Mouse (Mus musculus): Measurements from ENCODE around the gene Atp10a.
"Not testable (repeated sequence)": the region's sequence is repeated elsewhere in the genome, so short reads cannot be mapped to it uniquely, and the experiment has no call there.

Gene Atp10a

DNA sequence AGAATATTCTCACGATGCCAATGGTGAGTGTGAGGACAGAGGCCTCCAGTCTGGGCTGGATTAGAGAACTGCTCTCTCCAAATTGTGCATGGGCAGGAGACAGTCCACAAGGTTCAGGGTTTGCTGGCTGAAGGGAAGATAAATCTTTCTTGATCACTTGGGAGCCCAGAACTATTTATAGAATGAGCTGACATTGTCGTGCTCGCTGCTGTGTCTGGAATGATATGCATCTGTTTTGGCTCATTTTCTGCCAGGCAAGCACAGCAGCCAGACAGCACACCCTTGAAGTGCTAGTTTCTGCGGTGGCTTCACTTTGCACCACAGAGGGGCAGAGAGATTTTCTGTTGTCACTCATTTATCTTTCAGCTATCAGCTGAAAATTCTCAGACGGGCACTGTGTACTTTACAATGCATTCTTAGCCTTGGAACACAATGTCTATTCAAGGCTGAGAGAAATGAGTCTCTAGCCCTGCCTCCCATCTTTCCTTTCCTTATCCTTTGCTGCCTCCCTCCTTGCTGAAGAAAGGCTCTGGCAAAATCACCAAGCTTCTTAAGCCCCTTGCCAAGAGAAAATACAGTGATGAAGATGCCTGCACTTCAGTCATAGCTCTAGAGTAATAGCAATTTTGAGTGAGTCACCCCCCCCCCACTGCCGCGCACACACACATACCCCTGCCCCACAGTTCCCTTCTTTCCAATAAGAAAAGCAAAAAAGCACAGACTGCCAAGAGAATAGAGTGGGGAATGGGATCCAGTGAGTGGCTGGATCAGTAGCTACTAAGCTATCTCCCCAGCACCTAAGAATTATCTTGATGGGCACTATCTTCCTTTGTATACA, 132.7 kb downstream of the Atp10a start:
- no peak for DNase-seq (ENCODE audit: low read depth)

GRCm38 (mm10) chr7:58797281-58797680, 141.3 kb downstream of the Atp10a start:
- DNase-seq (ENCODE audit: low read depth): no peak

DNA sequence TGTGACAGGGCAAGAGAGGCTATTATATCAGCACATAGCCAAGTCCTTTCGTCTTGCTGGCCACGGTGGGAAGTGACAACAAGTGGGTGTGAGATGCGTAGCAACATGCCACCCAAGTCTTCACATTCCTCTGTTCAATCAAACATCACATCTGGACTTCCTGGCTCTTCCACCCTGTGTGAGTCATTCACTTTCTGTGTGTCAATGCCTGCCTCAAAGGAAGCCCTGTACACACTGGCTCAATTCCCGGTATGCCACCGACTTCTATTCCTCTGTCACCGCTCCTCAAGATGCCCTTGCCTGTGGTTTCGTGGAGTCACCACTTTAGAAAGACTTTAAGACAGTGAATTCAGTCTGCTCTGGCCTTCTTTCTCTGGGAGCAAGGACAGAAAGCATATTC, 144.9 kb downstream of the Atp10a start:
- DNase-seq (ENCODE audit: low read depth): no peak

DNA sequence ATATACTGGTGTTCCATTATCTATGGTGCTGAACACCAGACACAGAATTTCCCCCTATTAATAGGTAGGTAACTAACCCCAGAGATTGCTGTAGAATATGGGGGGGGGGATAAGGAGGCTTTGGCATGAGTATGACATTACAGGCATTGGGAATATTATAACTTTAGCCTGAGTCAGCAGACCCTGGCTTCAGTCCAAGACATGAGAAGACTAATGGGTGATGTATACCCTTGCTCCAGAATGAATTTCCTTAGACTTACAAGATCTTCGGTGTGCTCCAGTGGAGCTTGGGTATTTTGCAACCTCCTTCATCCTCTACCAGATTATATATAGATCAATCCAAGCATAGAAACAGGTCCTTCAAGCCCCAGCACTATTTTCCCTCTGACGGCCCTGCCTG, 145.8 kb downstream of the Atp10a start:
- no peak for DNase-seq (ENCODE audit: low read depth)

DNA sequence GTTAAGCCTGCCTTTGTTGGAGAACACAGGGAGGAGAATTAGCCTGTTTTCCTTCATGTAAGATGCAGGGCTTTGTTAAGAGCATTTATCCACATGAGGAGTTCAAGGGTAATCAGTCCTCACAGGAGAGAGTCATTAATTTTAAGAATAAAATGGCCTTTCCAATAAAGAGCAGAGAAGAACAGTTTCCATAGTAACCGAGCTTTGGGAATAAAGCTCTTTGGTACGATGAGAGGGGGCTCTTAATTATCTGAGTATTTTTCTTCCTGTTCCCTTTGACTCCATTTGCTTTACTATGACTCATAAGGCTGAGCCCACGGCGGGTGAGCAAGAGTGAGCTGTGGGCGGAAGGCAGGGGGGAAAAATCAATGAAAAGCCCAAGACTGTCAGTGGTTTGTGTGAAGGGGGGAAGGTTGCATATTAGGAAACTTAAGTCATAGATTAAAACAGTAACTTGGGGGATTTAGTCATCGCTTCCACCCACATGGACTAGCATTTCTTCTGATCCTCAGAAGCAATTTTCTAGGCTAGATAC, 166.2 kb downstream of the Atp10a start:
- DNase-seq (ENCODE audit: low read depth): no peak

GRCm38 (mm10) chr7:58824686-58825085, 168.7 kb downstream of the Atp10a start:
- no peak for DNase-seq (ENCODE audit: low read depth)

DNA sequence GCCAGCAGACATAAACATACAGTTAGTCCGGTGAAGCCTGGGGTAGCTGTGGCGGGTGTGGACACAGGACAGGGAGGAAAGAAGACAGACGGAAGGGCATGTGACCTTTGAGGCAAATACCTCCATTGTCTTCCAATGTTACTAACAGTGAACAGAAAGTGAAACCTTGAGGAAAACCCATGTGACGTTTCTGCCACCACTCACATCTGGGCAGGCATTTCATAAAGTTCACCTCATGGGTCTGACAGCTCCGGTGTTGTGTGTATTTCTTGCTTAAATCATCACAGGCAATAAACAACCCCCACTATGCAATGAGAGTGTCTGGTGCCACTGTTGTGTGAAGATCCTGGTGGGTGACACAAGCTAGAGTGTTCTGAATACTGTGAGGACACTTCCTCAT, 173.1 kb downstream of the Atp10a start:
- DNase-seq (ENCODE audit: low read depth): no peak

GRCm38 (mm10) chr7:58836855-58837606, 181.1 kb downstream of the Atp10a start:
- not testable (repeated sequence) for DNase-seq (ENCODE audit: low read depth)

- no peak for DNase-seq (ENCODE audit: low read depth)
Measured at GRCm38 (mm10) chr7:58840367-58840766, 184.4 kb downstream of the Atp10a start.

GRCm38 (mm10) chr7:58841066-58841465, 185.1 kb downstream of the Atp10a start:
- DNase-seq (ENCODE audit: low read depth): no peak

GRCm38 (mm10) chr7:58842818-58843217, 186.9 kb downstream of the Atp10a start:
- DNase-seq (ENCODE audit: low read depth): no peak

DNA sequence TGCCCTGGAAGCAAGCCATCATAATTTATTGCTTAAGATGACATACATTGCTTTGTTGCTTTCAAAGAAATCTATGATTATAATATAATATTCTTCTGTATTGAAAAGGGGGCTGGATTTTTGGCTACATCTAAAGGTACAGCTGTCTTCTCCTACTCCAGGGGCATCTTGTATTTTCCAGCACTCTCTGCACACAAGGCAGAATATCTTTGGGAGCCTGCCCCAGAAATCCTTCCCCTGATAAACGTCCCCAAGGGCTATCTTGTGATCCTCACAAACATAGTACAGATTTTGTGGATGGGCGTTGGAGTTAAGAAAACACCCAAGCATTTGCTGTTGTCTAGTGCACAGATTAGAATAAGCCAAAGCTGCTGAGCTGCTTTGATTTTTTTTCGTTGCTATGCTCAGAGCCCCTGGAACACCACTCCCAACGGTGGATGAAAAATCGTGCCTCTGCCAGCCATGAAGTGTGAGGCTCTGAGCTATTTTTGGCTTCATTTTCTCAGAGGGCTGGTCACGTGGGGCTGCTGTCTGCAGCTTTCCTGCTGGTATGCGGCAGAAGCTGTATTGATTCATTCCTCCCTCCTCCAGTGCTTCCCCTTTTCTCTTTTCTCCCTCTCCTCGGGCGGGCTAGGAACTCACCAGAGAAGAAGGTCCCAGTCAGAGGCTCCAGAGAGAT, 187.9 kb downstream of the Atp10a start:
- DNase-seq (ENCODE audit: low read depth): peak; percentile 62

DNA sequence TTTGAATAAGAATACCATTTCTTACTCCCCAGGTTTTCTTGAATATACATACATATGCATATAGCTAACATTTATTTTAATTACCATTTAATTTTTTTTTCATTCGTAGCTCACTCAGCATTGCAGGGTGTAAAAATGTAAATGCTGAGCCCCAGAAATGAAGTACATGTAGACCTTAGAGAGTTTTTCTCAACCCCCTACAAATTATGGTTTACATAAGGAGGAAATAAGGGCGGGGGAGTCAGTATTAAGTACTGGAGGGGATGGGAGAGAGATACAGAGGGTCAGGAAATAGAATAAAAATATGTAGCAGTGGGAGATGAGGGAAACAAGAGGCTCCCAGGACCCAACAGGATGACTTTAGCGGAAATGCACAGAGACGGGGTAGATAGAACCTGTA, 188.5 kb downstream of the Atp10a start:
- DNase-seq (ENCODE audit: low read depth): no peak

GRCm38 (mm10) chr7:58858921-58859320, 203.0 kb downstream of the Atp10a start:
- DNase-seq (ENCODE audit: low read depth): no peak

DNA sequence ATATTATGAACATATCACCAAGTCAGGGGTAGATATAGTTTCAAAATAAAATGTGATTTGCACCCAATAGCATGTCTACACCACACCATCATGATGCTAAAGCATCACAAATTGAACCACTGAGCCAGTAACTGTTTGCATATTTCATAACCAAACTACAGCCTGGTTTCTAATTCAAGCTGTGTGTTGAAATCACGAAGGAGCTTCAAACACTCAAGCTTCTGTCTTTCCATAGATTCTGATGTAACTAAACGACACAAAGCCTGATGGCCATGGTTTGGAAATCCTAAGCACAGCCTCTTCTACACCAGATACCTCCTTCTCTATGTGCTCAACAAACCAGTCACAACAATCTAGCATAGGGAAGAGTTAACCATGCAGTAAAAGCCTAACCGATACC, 207.2 kb downstream of the Atp10a start:
- DNase-seq (ENCODE audit: low read depth): no peak

DNA sequence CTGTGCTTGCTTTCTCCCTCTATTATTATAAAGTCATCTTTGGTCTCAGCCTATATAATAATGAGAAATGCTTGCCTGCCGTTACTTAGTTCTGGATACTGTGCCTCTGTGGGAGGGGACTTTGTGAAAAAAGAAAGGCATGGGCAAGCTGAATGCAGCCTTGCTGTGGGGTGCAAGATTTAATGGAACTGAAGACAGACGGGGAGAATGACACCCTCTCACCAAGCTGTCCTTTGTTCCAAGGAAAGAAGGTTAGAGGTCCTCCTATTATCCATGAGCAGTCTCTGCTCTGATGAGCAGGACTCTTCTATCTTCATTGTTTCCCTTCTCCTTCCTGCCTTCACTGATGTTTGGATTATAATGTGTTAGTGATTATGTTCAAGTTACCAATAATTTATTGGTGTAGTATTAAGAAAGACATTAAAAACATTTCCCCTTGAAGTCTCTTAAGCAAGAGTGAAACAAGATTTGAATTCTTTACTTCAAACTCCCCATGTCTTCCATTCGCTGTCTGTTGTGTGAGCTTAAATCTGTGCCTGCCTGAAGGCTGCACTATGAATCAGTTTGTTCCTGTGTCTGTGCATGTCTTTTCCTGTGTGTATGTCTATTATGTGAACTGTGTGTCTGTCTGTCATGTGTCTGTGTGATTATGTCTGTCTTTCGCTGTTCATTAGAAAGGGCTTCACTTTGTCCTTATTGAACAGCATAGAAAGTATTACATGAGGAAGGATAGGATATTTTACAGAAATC, 211.1 kb downstream of the Atp10a start:
- no peak for DNase-seq (ENCODE audit: low read depth)

DNA sequence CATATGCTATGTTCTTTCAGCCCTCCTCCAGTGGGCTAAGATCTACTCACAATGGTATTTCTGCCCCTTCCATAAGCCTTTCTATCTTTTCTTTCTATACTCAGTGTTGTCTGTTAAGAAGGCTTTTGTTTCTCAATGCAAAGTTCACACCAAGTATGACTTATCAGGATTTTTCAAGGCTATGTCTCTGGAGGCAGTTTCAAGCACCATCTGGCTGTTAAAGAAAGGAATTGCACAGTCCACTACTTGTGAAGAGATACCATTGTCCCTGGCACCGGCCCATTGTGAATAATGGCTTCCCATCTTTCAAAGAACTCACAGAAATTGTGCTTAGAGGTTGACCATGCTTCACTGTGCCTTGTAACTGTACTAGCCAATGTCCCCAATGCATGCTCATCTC, 214.7 kb downstream of the Atp10a start:
- no peak for DNase-seq (ENCODE audit: low read depth)

GRCm38 (mm10) chr7:58873676-58874075, 217.7 kb downstream of the Atp10a start:
- no peak for DNase-seq (ENCODE audit: low read depth)

Measured in c-Kit-positive CD71-negative TER-119-negative erythroid progenitor cells, embryonic 14.5 days (primary cell).